Mouse (Mus musculus) layer of hippocampus, adult 18-20 months (tissue): ENCODE results near the gene Stk40. TPM values are rescaled to one million over a fixed set of nuclear protein-coding genes. Genes with fewer than 3 reads are reported as not detected.

Experiments
- DNase-seq, 2 experiments: peaks; one replicate each; pipeline ENCODE4 v3.0.0; 2022; ENCODE audit warnings: low spot score in 2 of 2
- total RNA-seq, 2 experiments: library from RNA; stranded (reverse); gene quantifications; 2 replicates each; pipeline ENCODE4 v1.2.3; 2021

The Stk40 gene
- total RNA-seq, 2 experiments from 2014 or later = 30.2 to 32.9 TPM

DNA sequence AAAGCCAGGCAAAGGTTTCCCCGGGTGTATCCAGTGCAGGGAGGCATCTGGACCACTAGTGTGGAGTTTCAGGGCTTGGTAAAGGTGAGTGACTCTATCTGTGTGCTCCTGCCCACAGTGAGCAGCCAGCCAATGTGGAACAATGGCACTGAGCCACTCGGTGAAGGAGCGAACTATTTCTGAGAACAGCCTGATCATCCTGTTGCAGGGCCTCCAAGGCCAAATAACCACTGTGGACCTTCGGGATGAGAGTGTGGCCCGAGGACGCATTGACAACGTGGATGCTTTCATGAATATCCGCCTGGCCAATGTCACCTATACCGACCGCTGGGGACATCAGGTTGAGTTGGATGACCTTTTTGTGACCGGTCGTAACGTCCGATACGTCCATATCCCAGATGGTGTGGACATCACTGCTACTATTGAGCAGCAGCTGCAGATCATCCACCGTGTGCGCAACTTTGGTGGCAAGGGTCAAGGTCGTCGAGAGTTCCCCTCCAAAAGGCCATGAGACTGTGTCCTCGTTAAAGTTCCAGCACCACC lies 6.0 kb upstream of the Stk40 start:
- DNase-seq = no peak

DNA sequence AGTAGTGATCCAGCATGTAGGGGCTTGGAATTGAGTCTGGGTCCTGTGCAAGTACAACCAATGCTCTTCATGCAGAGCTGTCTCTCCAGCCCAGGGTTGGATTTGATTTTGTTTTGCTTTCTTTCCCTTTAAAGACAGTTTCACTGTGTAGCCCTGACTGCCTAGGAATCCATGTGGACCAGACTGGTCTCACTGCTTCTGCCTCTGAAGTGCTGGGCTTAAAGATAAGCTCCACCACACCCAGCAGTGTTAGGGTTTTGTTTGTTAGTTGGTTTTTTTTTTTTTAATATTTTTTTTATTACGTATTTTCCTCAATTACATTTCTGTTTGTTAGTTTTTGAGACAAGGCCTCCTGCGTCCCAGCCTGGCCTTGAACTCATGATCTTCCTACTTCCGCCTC lies 4.4 kb upstream of the Stk40 start:
- DNase-seq = no peak

DNA sequence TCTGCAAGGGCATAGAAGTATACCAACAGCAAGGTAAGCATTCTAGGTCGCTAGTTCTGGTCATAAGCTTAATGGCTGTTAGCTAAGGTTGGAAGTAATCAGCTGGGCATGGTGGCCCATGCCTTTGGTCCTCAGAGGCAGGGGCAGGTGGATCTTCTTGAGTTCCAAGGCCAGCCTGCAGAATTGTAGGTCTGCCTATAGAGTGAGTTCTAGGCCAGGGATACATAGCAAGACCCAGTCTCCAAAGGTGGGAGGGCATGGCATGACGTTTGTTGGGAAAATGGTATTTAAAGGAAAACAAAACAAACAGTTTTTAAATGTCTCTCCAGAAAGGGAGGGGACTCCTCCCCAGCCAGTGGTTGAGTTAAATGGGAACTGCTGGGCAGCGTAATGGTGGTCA lies 3.0 kb upstream of the Stk40 start:
- no peak for DNase-seq

DNA sequence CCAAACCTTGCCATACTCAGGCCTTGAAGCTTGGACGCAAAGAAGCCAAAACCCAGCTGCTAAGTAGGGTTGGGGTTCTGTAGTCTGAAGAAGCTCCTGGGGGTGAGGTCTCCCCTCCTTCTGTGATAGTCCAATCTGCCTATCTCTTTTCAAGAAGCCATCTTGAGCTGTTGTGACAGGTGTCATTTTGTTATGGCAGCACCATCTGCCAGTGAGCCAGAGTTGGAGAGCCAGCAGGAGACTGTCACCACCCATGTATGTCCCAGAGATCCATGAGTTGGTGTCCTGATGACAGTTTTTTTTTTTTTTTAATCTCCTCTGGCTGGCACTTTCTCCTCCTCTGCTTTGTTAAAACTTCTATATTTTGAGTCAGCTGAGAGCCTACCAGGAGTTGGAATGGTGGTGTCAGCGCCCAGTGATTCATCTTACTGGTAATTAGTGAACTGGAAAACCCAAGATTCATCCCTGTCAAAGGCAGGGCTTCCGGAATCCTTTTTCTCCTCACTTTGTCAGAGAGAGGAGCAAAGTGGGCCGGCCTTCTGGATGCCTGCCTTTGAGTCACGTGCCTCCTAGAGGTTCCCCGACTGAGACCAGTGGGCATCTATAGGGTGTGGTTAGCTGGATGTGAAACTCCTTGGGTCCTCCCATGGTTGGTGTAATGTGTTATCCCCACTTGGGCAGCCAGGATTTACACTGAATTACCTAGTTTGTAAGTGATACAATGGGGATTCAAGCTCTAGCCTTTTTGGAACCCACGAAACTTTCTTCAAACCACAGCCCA lies 1.5 kb upstream of the Stk40 start:
- peak in 1 of 2 experiments; percentile 61 for DNase-seq

DNA sequence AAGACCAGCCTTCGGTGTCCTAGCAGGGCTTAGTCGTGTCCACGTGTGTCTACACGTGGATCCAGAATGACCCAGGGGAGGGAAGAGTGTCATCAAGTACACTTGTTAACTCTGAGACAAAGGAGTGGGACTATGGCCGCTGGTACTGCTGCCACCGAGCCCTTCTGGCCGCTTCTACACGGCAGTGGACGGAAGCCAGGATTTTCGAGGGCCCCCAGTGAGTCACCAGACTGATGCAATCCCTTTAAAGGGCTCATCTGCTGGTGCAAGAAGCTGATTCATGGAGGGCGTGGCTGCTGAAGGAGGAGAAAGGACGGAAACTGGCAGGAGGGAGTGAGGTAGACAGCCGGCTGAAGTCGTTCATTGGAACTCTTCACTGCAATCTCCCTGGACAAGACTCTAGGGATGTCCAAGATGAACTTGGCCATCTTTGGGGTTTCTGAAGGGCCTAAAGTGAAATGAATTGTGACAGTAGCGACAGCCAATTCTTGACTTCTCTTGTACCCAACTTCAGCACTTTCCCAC lies 638 bp upstream of the Stk40 start:
- peak; percentile 72 to 74 for DNase-seq

DNA sequence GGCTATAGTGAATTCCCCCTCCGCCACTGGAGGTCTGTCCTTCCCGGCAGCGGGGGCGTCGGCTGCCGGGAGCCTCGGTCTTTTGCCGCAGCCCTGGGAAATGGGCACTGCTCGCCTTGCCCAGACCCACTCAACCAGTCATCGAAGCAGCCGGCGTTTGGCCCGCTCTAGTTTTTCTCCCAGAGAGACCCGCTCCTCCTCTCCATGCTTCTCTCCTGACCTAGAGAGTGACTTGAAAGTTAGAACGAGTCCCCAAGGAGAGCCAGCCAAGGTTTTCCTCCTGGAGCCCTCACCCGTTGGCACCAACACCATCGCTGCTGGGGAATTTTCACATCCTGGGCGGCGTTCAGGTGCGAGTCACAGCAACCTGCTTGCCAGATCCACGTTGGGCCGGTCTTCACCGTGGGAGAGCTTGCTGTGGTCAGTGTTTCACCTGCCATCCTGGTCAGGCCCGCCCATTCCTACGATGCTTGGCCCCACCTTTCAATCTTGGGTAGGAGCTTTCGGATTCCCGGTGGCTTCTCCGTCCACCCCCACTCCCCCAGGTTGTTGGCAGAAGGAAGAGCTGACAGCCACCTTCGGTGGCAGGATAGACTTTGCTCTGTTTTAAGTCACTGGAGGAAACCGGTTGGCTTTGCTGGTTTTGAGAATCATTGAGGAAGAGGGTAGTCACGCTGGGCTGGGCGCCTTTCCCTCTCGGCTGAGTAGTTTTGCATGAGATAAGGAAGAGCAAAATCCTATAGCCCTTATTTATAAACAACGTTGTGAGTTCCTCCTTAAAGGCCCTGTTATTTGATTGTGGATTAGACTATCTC lies 711 bp downstream of the Stk40 start:
- peak in 1 of 2 experiments; percentile 16 for DNase-seq

DNA sequence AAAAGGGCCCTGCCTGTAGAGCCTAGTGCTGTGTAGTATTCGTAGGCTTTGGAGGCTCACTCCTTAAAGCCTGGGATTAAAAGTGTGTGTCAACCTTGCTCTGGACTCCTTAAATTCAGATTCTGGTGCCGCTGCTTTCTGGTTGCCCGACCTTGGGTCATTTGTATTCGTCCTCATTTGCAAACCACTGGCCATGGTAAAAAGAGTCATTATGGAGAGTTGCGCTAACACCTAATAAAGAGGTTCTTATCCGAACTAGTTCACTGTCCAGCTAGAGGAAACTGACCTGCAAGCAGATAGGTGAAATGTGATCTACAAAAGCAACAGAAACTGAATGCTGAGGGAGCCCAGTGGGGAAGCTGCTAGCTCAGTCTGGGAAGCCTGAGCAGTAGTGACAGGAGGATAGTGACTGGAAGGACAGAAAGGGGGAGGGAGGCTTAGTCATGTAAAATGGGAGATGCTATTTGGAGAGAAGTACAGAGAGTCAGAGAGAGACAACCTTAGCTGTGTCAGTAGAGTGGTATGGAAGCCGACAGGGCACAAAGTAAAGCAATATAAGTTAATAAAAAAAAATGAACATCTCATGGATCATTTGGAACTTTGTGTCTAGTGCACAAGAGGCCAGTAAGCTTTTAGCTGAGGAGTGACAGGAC lies 1.5 kb downstream of the Stk40 start:
- DNase-seq = no peak

DNA sequence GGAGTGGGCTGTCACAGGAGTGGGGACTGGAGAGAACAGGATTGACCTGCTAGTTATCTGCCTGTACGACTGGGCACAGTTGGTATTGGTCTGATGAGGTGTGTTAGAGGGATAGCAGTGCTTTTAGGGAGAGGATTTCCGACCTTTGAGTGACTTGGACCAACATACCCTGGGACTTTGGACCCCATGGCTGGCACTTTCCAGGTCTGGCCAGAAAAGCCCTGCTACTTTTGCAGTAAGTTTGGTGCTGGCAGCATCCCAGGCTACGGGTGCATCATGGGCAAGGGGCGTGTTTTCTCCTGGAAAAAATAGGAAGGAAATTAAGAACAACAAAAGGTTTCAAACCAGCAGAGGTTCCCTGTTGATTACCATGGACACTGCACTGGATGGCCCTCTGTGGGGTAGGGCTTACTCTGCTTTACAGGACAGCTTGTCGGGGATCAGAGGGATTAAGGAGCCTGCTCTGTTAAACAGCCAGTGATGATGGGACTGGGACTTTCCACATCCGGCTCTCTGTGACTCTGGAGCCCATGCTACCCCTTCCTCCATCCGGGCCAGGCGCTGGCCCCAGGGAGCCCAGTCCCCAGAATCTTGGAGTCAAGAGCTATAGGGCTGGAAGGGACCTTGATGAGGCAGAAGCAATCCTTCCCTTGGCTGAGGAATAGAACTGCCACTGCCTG lies 4.4 kb downstream of the Stk40 start:
- no peak for DNase-seq

DNA sequence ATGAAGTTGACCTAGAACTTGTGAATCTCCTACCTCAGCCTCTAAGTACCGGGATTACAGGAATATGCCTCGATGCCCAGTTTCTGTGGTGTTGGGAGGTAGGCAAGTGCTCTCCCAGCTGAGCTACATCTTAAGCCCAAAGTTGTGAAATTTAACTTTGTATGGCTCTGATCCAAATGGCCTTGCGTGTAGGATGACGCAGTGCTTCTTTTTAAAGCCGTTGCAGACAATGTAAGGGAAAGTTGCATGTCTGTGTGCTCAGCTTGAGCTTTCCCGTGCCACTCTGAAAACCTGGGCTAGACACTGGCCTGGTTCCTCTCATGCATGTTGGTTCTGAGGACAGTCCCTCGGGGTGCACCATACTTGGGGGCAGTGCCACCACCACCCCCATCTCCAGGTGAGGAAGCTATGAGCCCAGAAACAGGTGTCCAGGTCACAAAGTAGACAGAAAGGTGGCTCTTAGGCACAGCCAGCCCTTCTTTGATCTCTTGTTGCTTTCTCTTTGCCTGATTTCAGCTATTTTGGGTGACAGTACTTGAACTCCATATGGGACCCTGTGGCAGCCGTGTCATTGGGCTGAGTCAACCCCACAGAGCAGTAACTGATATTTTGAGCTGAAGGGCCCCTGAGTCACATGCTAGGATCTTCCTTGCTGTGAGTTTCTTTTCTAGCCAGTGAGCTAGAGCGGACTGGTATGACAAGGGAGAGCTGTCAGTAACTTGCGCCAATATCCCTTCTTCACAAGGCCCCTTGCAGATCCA lies 6.0 kb downstream of the Stk40 start:
- peak in 1 of 2 experiments; percentile 30 for DNase-seq

DNA sequence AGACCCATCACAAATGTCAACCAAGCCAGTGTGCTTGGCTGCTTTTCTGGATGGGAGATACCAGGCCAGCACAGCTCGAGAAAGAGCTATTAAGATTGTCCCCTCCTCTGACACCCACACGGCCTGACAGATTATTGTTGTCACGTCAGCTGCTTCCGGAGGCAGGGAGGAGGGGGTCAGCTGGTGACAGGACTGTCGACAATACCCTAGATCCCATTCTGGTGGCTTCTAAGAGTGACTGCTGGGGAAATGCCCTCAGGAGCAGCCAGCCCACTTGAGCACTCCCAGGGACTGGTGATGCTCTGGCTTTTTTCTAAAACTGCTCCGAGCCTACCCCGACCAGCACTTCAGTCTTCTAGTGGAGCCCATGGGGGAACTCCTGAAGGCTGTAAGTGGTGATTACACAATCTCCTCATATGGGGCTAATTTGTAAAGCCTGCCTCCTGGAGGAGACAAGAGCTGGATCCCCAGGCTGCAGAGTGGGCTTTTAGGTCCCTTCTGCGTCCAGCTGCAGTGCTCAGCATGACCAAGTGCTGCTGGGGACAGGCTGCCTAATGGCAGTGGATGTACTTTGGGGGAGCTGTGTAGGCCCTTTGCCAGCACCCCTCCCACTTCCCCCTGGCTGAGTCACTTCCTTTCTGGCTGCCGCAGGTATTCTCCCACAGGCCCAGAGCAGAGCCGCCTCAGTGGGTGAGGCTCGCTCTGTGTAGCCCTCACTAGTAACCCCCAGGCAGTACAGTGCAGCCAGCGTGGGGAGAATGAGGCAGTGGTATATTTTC lies 6.8 kb downstream of the Stk40 start:
- peak; percentile 75 to 87 for DNase-seq

DNA sequence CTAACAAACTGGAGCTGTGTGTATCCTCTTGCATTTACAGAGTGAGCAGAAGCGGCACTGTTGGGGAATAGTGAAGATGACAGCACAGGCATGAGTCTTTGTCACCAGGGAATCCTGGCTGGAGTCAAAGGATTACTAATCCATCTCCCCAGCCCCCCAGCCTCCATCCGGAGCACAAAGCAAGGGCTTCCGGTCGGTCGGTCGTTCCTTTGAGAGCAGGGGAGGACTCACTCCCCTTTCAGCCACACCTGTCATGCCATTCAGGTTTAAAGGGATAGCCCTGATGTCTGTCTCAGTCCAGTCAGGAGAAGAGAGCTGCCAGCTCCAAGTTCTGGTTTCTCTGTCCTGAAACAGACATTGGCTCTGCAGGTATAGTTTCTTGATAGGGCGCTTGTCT lies 7.4 kb downstream of the Stk40 start:
- no peak for DNase-seq

DNA sequence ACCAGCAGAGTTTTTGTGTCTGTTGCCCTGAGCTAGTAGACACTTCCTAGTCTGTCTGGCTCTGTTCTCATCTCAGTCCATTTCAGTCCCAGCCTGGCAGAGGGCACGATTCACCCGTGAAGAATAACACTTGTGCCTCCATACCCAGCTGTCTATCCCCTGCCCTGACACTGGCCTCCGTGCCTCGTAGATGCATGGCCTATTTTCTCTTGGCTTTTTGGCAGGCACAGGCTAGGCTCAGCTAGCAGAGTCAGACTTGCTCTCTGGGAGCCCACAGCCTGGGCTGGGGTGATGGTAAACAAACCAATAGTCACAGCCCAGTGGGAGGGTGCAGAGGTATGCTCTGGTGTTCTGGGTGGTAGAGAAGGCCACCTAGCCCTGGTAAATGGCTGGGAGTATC lies 9.5 kb downstream of the Stk40 start:
- no peak for DNase-seq

DNA sequence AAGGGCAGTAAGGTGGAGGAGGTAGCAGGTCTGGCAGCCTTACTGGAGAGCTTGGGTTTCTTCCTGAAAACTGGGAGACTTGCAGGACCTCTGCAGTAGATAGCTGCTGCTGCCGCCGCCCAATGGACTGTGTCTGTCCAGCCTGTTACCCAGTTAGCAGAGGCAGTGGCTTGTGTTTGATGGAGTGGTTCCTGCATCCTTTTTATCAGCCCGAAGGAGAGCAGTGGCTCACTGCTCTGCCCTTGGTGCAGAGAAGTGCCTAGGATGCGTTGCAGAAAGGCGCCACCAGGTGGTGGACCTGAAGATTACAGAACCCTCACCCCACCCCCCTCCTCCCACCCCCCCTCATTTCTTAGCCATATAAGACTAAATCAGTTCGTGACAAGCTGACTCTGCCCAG lies 10.2 kb downstream of the Stk40 start:
- DNase-seq = peak in 1 of 2 experiments; percentile 44

DNA sequence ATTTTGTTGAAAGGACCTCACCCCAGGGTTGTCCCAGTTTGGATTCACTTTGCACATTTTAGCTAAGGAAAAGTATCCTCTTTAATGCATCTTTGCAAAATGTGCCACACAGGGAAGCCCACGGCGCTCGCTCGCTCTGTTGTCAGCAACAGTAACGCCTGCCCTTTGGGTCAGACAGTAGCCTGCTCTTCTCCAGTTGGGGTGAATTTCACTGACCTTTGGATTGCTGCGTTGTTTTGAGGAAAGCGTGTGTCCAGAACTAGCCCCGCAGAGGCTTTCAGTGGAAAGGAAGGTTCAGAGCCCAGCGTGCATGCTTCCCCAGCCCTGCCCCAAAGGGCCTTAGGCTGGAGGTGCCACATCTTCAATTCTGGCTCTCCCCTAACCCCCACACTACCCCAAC lies 11.7 kb downstream of the Stk40 start:
- DNase-seq = no peak

DNA sequence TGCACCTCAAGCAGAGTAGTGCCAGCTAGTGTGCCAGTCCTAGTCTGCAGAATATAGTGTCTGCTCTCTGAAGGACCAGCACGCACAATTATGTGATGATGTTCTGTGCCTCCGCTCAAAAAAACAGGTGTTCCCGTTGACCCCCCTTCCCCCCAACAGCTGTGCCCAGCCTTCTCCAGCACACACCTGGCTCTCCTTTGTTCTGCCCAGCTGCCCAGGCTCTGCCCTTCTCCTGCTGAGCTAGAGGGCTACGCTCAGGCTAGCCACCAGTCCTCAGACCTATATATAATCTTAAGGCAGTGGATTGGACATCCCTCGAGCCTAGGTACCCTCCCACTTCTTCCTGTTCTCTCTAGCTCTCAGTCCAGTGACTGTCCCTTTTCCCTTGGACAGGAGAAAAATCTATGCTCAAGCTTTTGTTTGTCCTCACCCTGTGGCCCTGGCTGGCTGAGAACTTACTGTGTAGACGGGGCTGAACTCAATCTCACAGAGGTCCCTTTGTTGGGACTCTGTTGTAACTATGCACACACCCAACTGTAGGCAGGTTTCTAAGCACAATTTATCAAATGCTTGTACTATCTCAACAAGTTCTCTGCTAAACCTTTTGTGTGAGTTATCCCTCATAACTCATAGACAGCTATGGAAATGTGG lies 12.2 kb downstream of the Stk40 start:
- DNase-seq = no peak

DNA sequence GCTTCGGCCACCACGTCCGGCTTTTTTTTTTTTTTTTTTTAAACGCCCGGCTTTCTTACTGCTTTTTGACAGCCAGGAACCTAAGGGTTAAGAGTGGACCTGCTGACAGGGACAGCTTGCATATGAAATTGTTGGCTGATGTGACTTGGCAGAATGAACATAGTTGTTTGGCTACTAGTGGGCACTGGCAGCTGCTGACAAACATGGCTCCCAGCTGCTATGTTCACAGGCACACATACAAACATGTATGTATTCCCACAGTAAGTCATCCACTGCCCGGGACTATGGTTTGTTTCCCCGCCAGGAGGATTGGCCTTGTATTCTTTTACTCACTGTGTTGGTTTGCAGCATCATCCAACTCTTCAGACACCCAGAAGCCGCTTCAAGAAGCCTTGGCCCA lies 13.4 kb downstream of the Stk40 start:
- DNase-seq = no peak

DNA sequence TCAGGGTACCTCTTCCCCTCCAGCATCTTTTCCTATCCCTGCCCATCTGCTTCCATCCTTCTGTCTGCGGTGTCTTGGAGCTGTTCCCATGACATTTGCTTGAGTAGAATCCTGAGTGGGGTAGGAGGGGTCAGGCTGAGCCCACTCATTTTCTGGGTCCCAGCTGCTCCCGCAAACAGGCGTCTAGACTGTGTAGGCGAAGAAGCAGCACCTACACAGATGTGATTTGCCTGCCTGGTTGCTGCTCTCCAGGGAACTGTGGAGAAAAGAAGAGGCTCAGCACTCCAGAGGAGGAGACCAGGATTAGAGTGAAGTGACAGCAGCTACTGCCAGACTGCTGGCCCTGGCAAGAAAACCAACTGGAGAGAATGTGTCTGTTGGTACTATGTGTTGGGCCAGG lies 14.9 kb downstream of the Stk40 start:
- DNase-seq = peak; percentile 73 to 78

DNA sequence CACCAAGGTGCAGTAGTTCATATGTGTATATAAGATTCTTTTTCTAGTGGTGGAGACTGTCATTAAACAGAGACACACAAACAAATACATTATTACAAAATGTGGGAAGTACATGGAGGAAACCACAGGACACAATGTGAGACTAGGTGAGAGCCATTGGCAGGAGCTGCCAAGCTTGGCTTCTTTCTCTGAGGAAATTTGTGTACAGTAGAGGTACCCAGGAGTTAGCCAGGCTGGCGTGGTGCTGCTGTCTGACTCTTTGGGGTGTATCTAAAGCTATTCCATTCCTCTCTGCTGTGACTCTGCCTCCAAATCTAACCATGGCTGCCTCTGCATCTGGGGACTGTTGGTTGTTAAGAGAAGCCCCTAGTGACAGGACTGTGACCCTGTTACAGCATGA lies 15.3 kb downstream of the Stk40 start:
- DNase-seq = no peak

DNA sequence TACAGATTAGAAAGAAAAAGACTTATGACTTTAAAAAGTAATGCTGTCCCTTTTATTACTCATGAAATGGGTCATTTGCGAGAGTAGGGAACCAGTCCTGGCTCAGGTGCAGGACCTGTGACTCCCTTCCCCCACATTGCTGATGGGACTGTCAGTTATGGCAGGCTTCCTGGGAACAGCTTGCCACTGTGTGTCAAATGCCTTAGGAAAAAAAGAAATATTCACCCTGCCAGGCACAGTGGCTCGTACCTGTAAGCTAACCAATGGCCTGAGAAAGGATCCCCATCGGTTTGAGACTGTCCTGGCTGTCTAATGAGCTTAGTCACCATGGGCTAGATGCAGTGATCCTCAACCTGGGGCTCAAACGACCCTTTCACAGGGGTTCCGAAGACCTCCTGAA lies 16.3 kb downstream of the Stk40 start:
- DNase-seq = no peak
